Mouse (Mus musculus) heart, embryonic 14.5 days (tissue): ENCODE results near the gene Krt17. TPM values are rescaled to one million over a fixed set of nuclear protein-coding genes. Genes with fewer than 3 reads are reported as not detected.
A peak's percentile ranks its signal among the peaks of the same experiment; 100 is the strongest.

Experiments used
- ATAC-seq: fragments of 200-750 bp; cut with Nextera tagmentation; 2 replicates; pipeline ENCODE4 v1.8.0; 2017; ENCODE audit warnings: low read depth, moderate TSS enrichment; ENCODE audit not compliant: insufficient number of reproducible peaks, insufficient read depth, low FRiP score
- H3K27ac ChIP-seq, 2 experiments: fragments of 200-500 bp in 1 of 2; fragments of 300-500 bp in 1 of 2; sonication (generic) in 1 of 2; replicated peaks in 1 of 2; 2 replicates each; pipeline ENCODE4 v1.5.1; 2012 to 2014; ENCODE audit warnings: low read depth in 2 of 2, low read length in 2 of 2, control low read depth in 1 of 2, mild to moderate bottlenecking in 1 of 2, mixed read lengths in 1 of 2; ENCODE audit not compliant: control insufficient read depth in 1 of 2, insufficient read depth in 1 of 2
- H3K27me3 ChIP-seq: fragments of 300-500 bp; sonication (generic); 2 replicates; pipeline ENCODE4 v1.6.1; 2014; ENCODE audit warnings: mild to moderate bottlenecking, low read length, control low read depth; ENCODE audit not compliant: control insufficient read depth, insufficient read depth
- H3K36me3 ChIP-seq: fragments of 300-500 bp; sonication (generic); 2 replicates; pipeline ENCODE4 v1.6.1; 2014; ENCODE audit warnings: mild to moderate bottlenecking, control low read depth, low read length, mixed read lengths; ENCODE audit not compliant: control insufficient read depth, insufficient read depth
- H3K4me1 ChIP-seq, 2 experiments: fragments of 200-500 bp in 1 of 2; fragments of 300-500 bp in 1 of 2; sonication (generic) in 1 of 2; 2 replicates each; pipeline ENCODE4 v1.6.1; 2012 to 2014; ENCODE audit warnings: low read length in 2 of 2, control low read depth in 1 of 2, mixed read lengths in 1 of 2; ENCODE audit not compliant: control insufficient read depth in 2 of 2, insufficient read depth in 2 of 2
- H3K4me2 ChIP-seq: fragments of 300-500 bp; sonication (generic); 2 replicates; pipeline ENCODE4 v1.6.1; 2014; ENCODE audit warnings: mild to moderate bottlenecking, low read length
- H3K4me3 ChIP-seq, 2 experiments: fragments of 200-500 bp in 1 of 2; fragments of 300-500 bp in 1 of 2; sonication (generic) in 1 of 2; 2 replicates each; pipeline ENCODE4 v1.5.1; 2012 to 2014; ENCODE audit warnings: low read length in 2 of 2, mild to moderate bottlenecking in 2 of 2, control low read depth in 1 of 2, low read depth in 1 of 2, moderate library complexity in 1 of 2; ENCODE audit not compliant: control insufficient read depth in 1 of 2, insufficient read depth in 1 of 2
- H3K9ac ChIP-seq: fragments of 300-500 bp; sonication (generic); 2 replicates; pipeline ENCODE4 v1.6.1; 2014; ENCODE audit warnings: mild to moderate bottlenecking, low read length
- H3K9me3 ChIP-seq: fragments of 300-500 bp; sonication (generic); 2 replicates; pipeline ENCODE4 v1.6.1; 2016; ENCODE audit warnings: low read length, control low read depth; ENCODE audit not compliant: control insufficient read depth
- WGBS: fragments of 180-500 bp; shearing (Covaris S2); extraction: QIAGEN DNeasy Blood & Tissue Kit; methylation state at CpG from one replicate; pipeline ENCODE4 v1.1.7; 2014; 5-methylcytosine and 5-hydroxymethylcytosine counted together
- polyA plus RNA-seq: library from polyadenylated mRNA; unstranded; fragments of >200 nt; fragmentation: Nextera tagmentation; extraction: Ambion mirVana; gene quantifications from 2 replicates; pipeline ENCODE4 v1.2.1, GENCODE M21; 2014

Gene Krt17
- polyA plus RNA-seq, 1 experiment from 2014 or later, result 1.4 TPM

- Histone ChIP-seq H3K4me3 (no peak overlapping the region), H3K4me1 (peaks cover 5 to 7% of the 10 kb centered on the region in 2 experiments; a peak in 3 of 4 replicates), H3K4me2 (no peak overlapping the region), H3K9me3 (no peaks in the 10 kb centered on the region), H3K36me3 (no peaks in the 10 kb centered on the region), H3K27ac (no peak overlapping the region), H3K27me3 (peaks cover 5% of the 10 kb centered on the region; the same call in 1 of the 2 replicates), H3K9ac (no peak overlapping the region)
- WGBS, result 8% methylated on average over 10 of the region's 10 CpGs
- ATAC-seq, result no peak
Measured at GRCm38 (mm10) chr11:100295308-100295707, 34.5 kb upstream of the Krt17 start.

- Histone ChIP-seq H3K4me3 (no peak overlapping the region), H3K27ac (no peak overlapping the region), H3K9ac (no peak overlapping the region), H3K27me3 (peaks cover 5% of the 10 kb centered on the region; the same call in 1 of the 2 replicates), H3K4me1 (peaks cover 12 to 17% of the 10 kb centered on the region in 2 experiments; a peak in 3 of 4 replicates), H3K4me2 (no peak overlapping the region), H3K9me3 (no peaks in the 10 kb centered on the region), H3K36me3 (no peaks in the 10 kb centered on the region)
- 58% methylated on average over 6 of the region's 6 CpGs for WGBS
- no peak for ATAC-seq
Measured at GRCm38 (mm10) chr11:100292884-100293283, 32.1 kb upstream of the Krt17 start.

GRCm38 (mm10) chr11:100290235-100290634, 29.4 kb upstream of the Krt17 start:
- Histone ChIP-seq H3K27me3 (no peaks in the 10 kb centered on the region), H3K27ac (0 out of 4 replicates have a peak overlapping the region, but pooled peaks of 1 of the 2 experiments have one; percentile 6), H3K4me1 (peaks cover 12 to 17% of the 10 kb centered on the region in 2 experiments; a peak in 3 of 4 replicates), H3K36me3 (no peaks in the 10 kb centered on the region), H3K4me3 (no peak overlapping the region), H3K9ac (no peak overlapping the region), H3K4me2 (no peak overlapping the region), H3K9me3 (no peaks in the 10 kb centered on the region)
- 47% methylated on average over 5 of the region's 5 CpGs for WGBS
- ATAC-seq, result no peak

GRCm38 (mm10) chr11:100288942-100289341, 28.1 kb upstream of the Krt17 start:
- no peak for ATAC-seq
- Histone ChIP-seq H3K4me3 (no peak overlapping the region), H3K36me3 (no peaks in the 10 kb centered on the region), H3K27me3 (no peaks in the 10 kb centered on the region), H3K9me3 (no peaks in the 10 kb centered on the region), H3K4me1 (peaks cover 12 to 17% of the 10 kb centered on the region in 2 experiments; a peak in 3 of 4 replicates), H3K9ac (no peak overlapping the region), H3K4me2 (no peak overlapping the region), H3K27ac (no peak overlapping the region)
- WGBS, result 75% methylated on average over 6 of the region's 6 CpGs

GRCm38 (mm10) chr11:100287024-100287423, 26.2 kb upstream of the Krt17 start:
- Histone ChIP-seq H3K9me3 (no peaks in the 10 kb centered on the region), H3K36me3 (no peaks in the 10 kb centered on the region), H3K9ac (no peak overlapping the region), H3K4me3 (no peak overlapping the region), H3K4me2 (no peak overlapping the region), H3K4me1 (peaks cover 12 to 17% of the 10 kb centered on the region in 2 experiments; a peak in 3 of 4 replicates), H3K27ac (no peak overlapping the region), H3K27me3 (no peaks in the 10 kb centered on the region)
- WGBS, result 38% methylated on average over 10 of the region's 10 CpGs
- ATAC-seq, result no peak

- H3K9me3 ChIP-seq, result no peaks in the 10 kb centered on the region
- H3K9ac ChIP-seq, result no peak overlapping the region
- no peak overlapping the region for H3K4me3 ChIP-seq
- H3K4me1 ChIP-seq, result peaks cover 3 to 9% of the 10 kb centered on the region in 2 experiments; a peak in 1 of 4 replicates
- H3K4me2 ChIP-seq, result no peak overlapping the region
- no peak for ATAC-seq
- no peaks in the 10 kb centered on the region for H3K36me3 ChIP-seq
- H3K27me3 ChIP-seq, result no peaks in the 10 kb centered on the region
- no peak overlapping the region for H3K27ac ChIP-seq
- 85% methylated on average over 4 of the region's 4 CpGs for WGBS
Measured at GRCm38 (mm10) chr11:100284988-100285387, 24.2 kb upstream of the Krt17 start.

- no peak for ATAC-seq
- no peaks in the 10 kb centered on the region for H3K9me3 ChIP-seq
- 23% methylated on average over 10 of the region's 10 CpGs for WGBS
- no peak overlapping the region for H3K4me3 ChIP-seq
- H3K4me1 ChIP-seq, result no peaks in the 10 kb centered on the region
- no peaks in the 10 kb centered on the region for H3K36me3 ChIP-seq
- no peak overlapping the region for H3K27ac ChIP-seq
- no peak overlapping the region for H3K9ac ChIP-seq
- no peak overlapping the region for H3K4me2 ChIP-seq
- no peaks in the 10 kb centered on the region for H3K27me3 ChIP-seq
Measured at GRCm38 (mm10) chr11:100282549-100282948, 21.7 kb upstream of the Krt17 start.
